Mouse (Mus musculus): ENCODE measurements around the gene Trappc1. TPM values are rescaled to one million over a fixed set of nuclear protein-coding genes. Genes with fewer than 3 reads are reported as not detected.

The Trappc1 gene
- total and polyA plus RNA-seq, 3 experiments, result 85.4 to 124 (median 102) TPM

- in situ Hi-C loops (cut with MboI; ENCODE audit: low pct_ligation_motif_present, low pct_unique_long_range_greater_than_20kb, low sequenced_read_pairs) (loop anchor here (5.0 kb wide), 2 partner anchors 38 to 103 kb away; no protein-coding TSS in a partner anchor), dilution Hi-C loops (cut with MboI; ENCODE audit: extremely low pct_ligation_motif_present, extremely low pct_unique_long_range_greater_than_20kb, low sequenced_read_pairs) (no loop called here)
- H3K36me3 ChIP-seq (replicated peaks in 1 of 2; ENCODE audit: control insufficient read depth in 1 of 2, insufficient read depth in 1 of 2, low read length in 1 of 2), result peaks cover 7 to 34% of the 10 kb centered on the region in 2 experiments
- H3K4me2 ChIP-seq (ENCODE audit: insufficient read depth, low read depth, poor library complexity, severe bottlenecking), result peak overlapping the region; percentile 45
- no peak for TF ChIP-seq E2F4 (IDR thresholded peaks at IDR 0.05; ENCODE audit: insufficient replicate concordance, low read depth, low read length)
- peak; percentile 91 for TF ChIP-seq ZNF384 (IDR thresholded peaks at IDR 0.05; ENCODE audit: low read depth, low read length)
- TF ChIP-seq KAT2A (IDR thresholded peaks at IDR 0.05; ENCODE audit: insufficient replicate concordance, low read length), result no peak
- peaks cover 3% of the 10 kb centered on the region; the same call in 1 of the 2 replicates for H3K79me2 ChIP-seq (replicated peaks; ENCODE audit: control insufficient read depth, extremely low read depth, insufficient read depth, poor library complexity, severe bottlenecking)
- H3K4me3 ChIP-seq (replicated peaks in 1 of 3; ENCODE audit: low read depth in 2 of 3, low read length in 2 of 3, poor library complexity in 1 of 3), result no peak overlapping the region
- H3K9ac ChIP-seq (ENCODE audit: insufficient read depth, low read depth), result peak overlapping the region; percentile 100
- H3K27ac ChIP-seq (ENCODE audit: insufficient read depth, low read depth), result no peak overlapping the region
- no peaks in the 10 kb centered on the region for H3K9me3 ChIP-seq (replicated peaks; ENCODE audit: low read length)
- H3K27me3 ChIP-seq (replicated peaks), result no peaks in the 10 kb centered on the region
- peaks cover 7 to 30% of the 10 kb centered on the region in 2 experiments for H3K4me1 ChIP-seq (ENCODE audit: control insufficient read depth in 1 of 2, insufficient read depth in 2 of 2)
- DNase-seq (ENCODE audit: extremely low read depth), result no peak
Measured at GRCm38 (mm10) chr11:69369990-69370816, 46.4 kb downstream of the Trappc1 start.

GRCm38 (mm10) chr11:69370817-69371215 is 47.0 kb downstream of the Trappc1 start:
- Histone ChIP-seq H3K4me3 (replicated peaks in 1 of 3; ENCODE audit: low read depth in 2 of 3, low read length in 2 of 3, poor library complexity in 1 of 3) (no peak overlapping the region), H3K27ac (ENCODE audit: insufficient read depth, low read depth) (no peak overlapping the region), H3K9me3 (replicated peaks; ENCODE audit: low read length) (no peaks in the 10 kb centered on the region), H3K4me1 (ENCODE audit: control insufficient read depth in 1 of 2, insufficient read depth in 2 of 2) (peaks cover 7 to 24% of the 10 kb centered on the region in 2 experiments), H3K79me2 (replicated peaks; ENCODE audit: control insufficient read depth, extremely low read depth, insufficient read depth, poor library complexity, severe bottlenecking) (peaks cover 3% of the 10 kb centered on the region; the same call in 1 of the 2 replicates), H3K4me2 (ENCODE audit: insufficient read depth, low read depth, poor library complexity, severe bottlenecking) (no peak overlapping the region), H3K9ac (ENCODE audit: insufficient read depth, low read depth) (no peak overlapping the region), H3K36me3 (replicated peaks in 1 of 2; ENCODE audit: control insufficient read depth in 1 of 2, insufficient read depth in 1 of 2, low read length in 1 of 2) (peaks cover 7 to 37% of the 10 kb centered on the region in 2 experiments), H3K27me3 (replicated peaks) (no peaks in the 10 kb centered on the region)
- TF ChIP-seq EP300 (IDR thresholded peaks at IDR 0.05; ENCODE audit: low read length), result no peak
- TF ChIP-seq RAD21 (IDR thresholded peaks at IDR 0.05; ENCODE audit: low read depth, low read length), result no peak
- no peak for TF ChIP-seq RCOR1 (conservative IDR thresholded peaks at IDR 0.05; ENCODE audit: low read depth, low read length)
- no peak for TF ChIP-seq POLR2AphosphoS2 (IDR thresholded peaks at IDR 0.05; ENCODE audit: low read depth, low read length)
- TF ChIP-seq MYC (IDR thresholded peaks at IDR 0.05; ENCODE audit: low read depth, low read length), result no peak
- TF ChIP-seq ZKSCAN1 (IDR thresholded peaks at IDR 0.05; ENCODE audit: borderline replicate concordance, low read depth, low read length), result no peak
- no peak for TF ChIP-seq NRF1 (IDR thresholded peaks at IDR 0.05; ENCODE audit: low read depth, low read length)
- TF ChIP-seq CTCF (conservative IDR thresholded peaks at IDR 0.05 in 1 of 2, IDR thresholded peaks at IDR 0.05 in 1 of 2; ENCODE audit: low read depth in 2 of 2, low read length in 2 of 2), result no peak
- TF ChIP-seq SMC3 (IDR thresholded peaks at IDR 0.05; ENCODE audit: low read depth, low read length), result no peak
- no peak for TF ChIP-seq CHD1 (IDR thresholded peaks at IDR 0.05; ENCODE audit: low read depth, low read length)
- TF ChIP-seq HCFC1 (IDR thresholded peaks at IDR 0.05; ENCODE audit: low read depth, low read length), result no peak
- TF ChIP-seq TCF12 (IDR thresholded peaks at IDR 0.05; ENCODE audit: low read depth, low read length), result no peak
- no peak for TF ChIP-seq E2F4 (IDR thresholded peaks at IDR 0.05; ENCODE audit: insufficient replicate concordance, low read depth, low read length)
- TF ChIP-seq ELF1 (IDR thresholded peaks at IDR 0.05; ENCODE audit: low read depth, low read length), result no peak
- no peak for TF ChIP-seq ZC3H11A (IDR thresholded peaks at IDR 0.05; ENCODE audit: low read depth, low read length)
- TF ChIP-seq CHD2 (IDR thresholded peaks at IDR 0.05; ENCODE audit: low read length), result no peak
- TF ChIP-seq KAT2A (IDR thresholded peaks at IDR 0.05; ENCODE audit: insufficient replicate concordance, low read length), result no peak
- TF ChIP-seq ZMIZ1 (IDR thresholded peaks at IDR 0.05; ENCODE audit: low read depth, low read length), result no peak
- TF ChIP-seq MAZ (IDR thresholded peaks at IDR 0.05; ENCODE audit: low read depth, low read length), result no peak
- in situ Hi-C loops (cut with MboI; ENCODE audit: low pct_ligation_motif_present, low pct_unique_long_range_greater_than_20kb, low sequenced_read_pairs), result no loop called here
- DNase-seq (ENCODE audit: extremely low read depth), result no peak
- dilution Hi-C loops (cut with MboI; ENCODE audit: extremely low pct_ligation_motif_present, extremely low pct_unique_long_range_greater_than_20kb, low sequenced_read_pairs), result no loop called here

Data from CH12.LX (cell line).